Mouse (Mus musculus): ENCODE results near the gene Duox1. TPM values are rescaled to one million over a fixed set of nuclear protein-coding genes. Genes with fewer than 3 reads are reported as not detected.
A peak's percentile ranks its signal among the peaks of the same experiment; 100 is the strongest.

Duox1 gene
- polyA plus RNA-seq, 1 experiment, result not detected

GRCm38 (mm10) chr2:122367181-122367580 lies 51.7 kb downstream of the Duox1 start:
- 70% methylated on average over 4 of the region's 4 CpGs for WGBS
- DNase-seq (ENCODE audit: low read depth in 1 of 2, low spot score in 2 of 2), result no peak
- Histone ChIP-seq H3K4me3 (ENCODE audit: extremely low read depth, insufficient read depth, insufficient read length) (no peak overlapping the region), H3K36me3 (ENCODE audit: control insufficient read depth, insufficient read depth, low read length) (no peaks in the 10 kb centered on the region), H3K4me1 (ENCODE audit: control insufficient read depth, insufficient read depth, insufficient read length) (peaks cover 3% of the 10 kb centered on the region), H3K27ac (ENCODE audit: insufficient read depth, low read length) (no peak overlapping the region), H3K27me3 (ENCODE audit: control insufficient read depth, insufficient read depth, low read length) (no peaks in the 10 kb centered on the region)
- TF ChIP-seq POLR2A (IDR thresholded peaks at IDR 0.05; ENCODE audit: low read depth, low read length), result no peak
- TF ChIP-seq CTCF (IDR thresholded peaks at IDR 0.05; ENCODE audit: extremely low read depth, insufficient read depth, insufficient read length, insufficient replicate concordance), result no peak

GRCm38 (mm10) chr2:122367701-122368080 lies 52.2 kb downstream of the Duox1 start:
- no peak for TF ChIP-seq POLR2A (IDR thresholded peaks at IDR 0.05; ENCODE audit: low read depth, low read length)
- no peak for TF ChIP-seq CTCF (IDR thresholded peaks at IDR 0.05; ENCODE audit: extremely low read depth, insufficient read depth, insufficient read length, insufficient replicate concordance)
- Histone ChIP-seq H3K27ac (ENCODE audit: insufficient read depth, low read length) (no peak overlapping the region), H3K4me3 (ENCODE audit: extremely low read depth, insufficient read depth, insufficient read length) (peak overlapping the region; percentile 68; the same call in 1 of the 2 replicates), H3K4me1 (ENCODE audit: control insufficient read depth, insufficient read depth, insufficient read length) (peaks cover 3% of the 10 kb centered on the region), H3K36me3 (ENCODE audit: control insufficient read depth, insufficient read depth, low read length) (no peaks in the 10 kb centered on the region), H3K27me3 (ENCODE audit: control insufficient read depth, insufficient read depth, low read length) (no peaks in the 10 kb centered on the region)
- DNase-seq (ENCODE audit: low read depth in 1 of 2, low spot score in 2 of 2), result no peak
- 71% methylated on average over 4 of the region's 4 CpGs for WGBS

GRCm38 (mm10) chr2:122368081-122368971 lies 52.9 kb downstream of the Duox1 start:
- H3K4me1 ChIP-seq (ENCODE audit: control insufficient read depth, insufficient read depth, insufficient read length), result peaks cover 3% of the 10 kb centered on the region
- H3K4me3 ChIP-seq (ENCODE audit: extremely low read depth, insufficient read depth, insufficient read length), result peak overlapping the region; percentile 68
- no peaks in the 10 kb centered on the region for H3K27me3 ChIP-seq (ENCODE audit: control insufficient read depth, insufficient read depth, low read length)
- TF ChIP-seq POLR2A (IDR thresholded peaks at IDR 0.05; ENCODE audit: low read depth, low read length), result no peak
- TF ChIP-seq CTCF (IDR thresholded peaks at IDR 0.05; ENCODE audit: extremely low read depth, insufficient read depth, insufficient read length, insufficient replicate concordance), result no peak
- no peaks in the 10 kb centered on the region for H3K36me3 ChIP-seq (ENCODE audit: control insufficient read depth, insufficient read depth, low read length)
- H3K27ac ChIP-seq (ENCODE audit: insufficient read depth, low read length), result no peak overlapping the region
- 8% methylated on average over 31 of the region's 55 CpGs for WGBS
- DNase-seq (ENCODE audit: low read depth in 1 of 2, low spot score in 2 of 2), result no peak

- no peak within 1 kb of the TSS for H3K27ac ChIP-seq (ENCODE audit: insufficient read depth, low read length)
- H3K4me3 ChIP-seq (ENCODE audit: extremely low read depth, insufficient read depth, insufficient read length), result peak within 1 kb of the TSS; percentile 70
- no peaks in the 10 kb centered on the region for H3K36me3 ChIP-seq (ENCODE audit: control insufficient read depth, insufficient read depth, low read length)
- DNase-seq (ENCODE audit: low read depth in 1 of 2, low spot score in 2 of 2), result peak; percentile 61 to 84
- H3K4me1 ChIP-seq (ENCODE audit: control insufficient read depth, insufficient read depth, insufficient read length), result peaks cover 3% of the 10 kb centered on the region
- WGBS, result under 1% methylated on average over 51 of the region's 54 CpGs
- H3K27me3 ChIP-seq (ENCODE audit: control insufficient read depth, insufficient read depth, low read length), result no peaks in the 10 kb centered on the region
- no peak for TF ChIP-seq CTCF (IDR thresholded peaks at IDR 0.05; ENCODE audit: extremely low read depth, insufficient read depth, insufficient read length, insufficient replicate concordance)
- peak; percentile 44; the same call in 1 of the 2 replicates for TF ChIP-seq POLR2A (IDR thresholded peaks at IDR 0.05; ENCODE audit: low read depth, low read length)
Measured at GRCm38 (mm10) chr2:122368995-122369739, 53.7 kb downstream of the Duox1 start, which contains the start of gene Shf. TSS of gene Shf (minus strand) at chr2:122369162.

- Histone ChIP-seq H3K4me3 (ENCODE audit: extremely low read depth, insufficient read depth, insufficient read length) (no peak overlapping the region), H3K27ac (ENCODE audit: insufficient read depth, low read length) (no peak overlapping the region), H3K4me1 (ENCODE audit: control insufficient read depth, insufficient read depth, insufficient read length) (peaks cover 5% of the 10 kb centered on the region), H3K27me3 (ENCODE audit: control insufficient read depth, insufficient read depth, low read length) (no peaks in the 10 kb centered on the region), H3K36me3 (ENCODE audit: control insufficient read depth, insufficient read depth, low read length) (no peaks in the 10 kb centered on the region)
- WGBS, result 74% methylated on average over 10 of the region's 10 CpGs
- no peak for TF ChIP-seq CTCF (IDR thresholded peaks at IDR 0.05; ENCODE audit: extremely low read depth, insufficient read depth, insufficient read length, insufficient replicate concordance)
- TF ChIP-seq POLR2A (IDR thresholded peaks at IDR 0.05; ENCODE audit: low read depth, low read length), result no peak
- no peak for DNase-seq (ENCODE audit: low read depth in 1 of 2, low spot score in 2 of 2)
Measured at GRCm38 (mm10) chr2:122370101-122370750, 54.8 kb downstream of the Duox1 start.

GRCm38 (mm10) chr2:122372067-122372466 lies 56.6 kb downstream of the Duox1 start:
- Histone ChIP-seq H3K4me1 (ENCODE audit: control insufficient read depth, insufficient read depth, insufficient read length) (peaks cover 5% of the 10 kb centered on the region), H3K27ac (ENCODE audit: insufficient read depth, low read length) (no peak overlapping the region), H3K36me3 (ENCODE audit: control insufficient read depth, insufficient read depth, low read length) (no peaks in the 10 kb centered on the region), H3K27me3 (ENCODE audit: control insufficient read depth, insufficient read depth, low read length) (no peaks in the 10 kb centered on the region), H3K4me3 (ENCODE audit: extremely low read depth, insufficient read depth, insufficient read length) (no peak overlapping the region)
- TF ChIP-seq POLR2A (IDR thresholded peaks at IDR 0.05; ENCODE audit: low read depth, low read length) (no peak), CTCF (IDR thresholded peaks at IDR 0.05; ENCODE audit: extremely low read depth, insufficient read depth, insufficient read length, insufficient replicate concordance) (no peak)
- no peak for DNase-seq (ENCODE audit: low read depth in 1 of 2, low spot score in 2 of 2)
- WGBS, result 86% methylated on average over 3 of the region's 3 CpGs
